Mouse (Mus musculus) E14TG2a.4 (cell line): ENCODE data around the gene Prr22.

Experiments
- H3K27me3 ChIP-seq: 2 replicates; pipeline ENCODE4 v1.6.1; 2014; ENCODE audit warnings: low read length, control low read depth; ENCODE audit not compliant: insufficient read depth
- H3K36me3 ChIP-seq: 2 replicates; pipeline ENCODE4 v1.6.1; 2014; ENCODE audit warnings: low read length, control low read depth; ENCODE audit not compliant: insufficient read depth
- H3K4me1 ChIP-seq: replicated peaks from 2 replicates; pipeline ENCODE4 v1.6.1; 2014; ENCODE audit warnings: low read depth, low read length, control low read depth
- H3K4me3 ChIP-seq: replicated peaks from 2 replicates; pipeline ENCODE4 v1.5.1; 2014; ENCODE audit warnings: mild to moderate bottlenecking, low read length
- H3K9me3 ChIP-seq: 2 replicates; pipeline ENCODE4 v1.6.1; 2014; ENCODE audit warnings: low read length, control low read depth
- CTCF ChIP-seq: conservative IDR thresholded peaks from 2 replicates; pipeline ENCODE4 v1.5.1; 2014; ENCODE audit warnings: low read length
- NANOG ChIP-seq: IDR thresholded peaks from 2 replicates; pipeline ENCODE4 v1.6.1; 2014; ENCODE audit warnings: borderline replicate concordance, low read length, mixed read lengths
- POU5F1 ChIP-seq: IDR thresholded peaks from 2 replicates; pipeline ENCODE4 v1.6.1; 2014; ENCODE audit warnings: low read length, borderline replicate concordance

Prr22 gene

DNA sequence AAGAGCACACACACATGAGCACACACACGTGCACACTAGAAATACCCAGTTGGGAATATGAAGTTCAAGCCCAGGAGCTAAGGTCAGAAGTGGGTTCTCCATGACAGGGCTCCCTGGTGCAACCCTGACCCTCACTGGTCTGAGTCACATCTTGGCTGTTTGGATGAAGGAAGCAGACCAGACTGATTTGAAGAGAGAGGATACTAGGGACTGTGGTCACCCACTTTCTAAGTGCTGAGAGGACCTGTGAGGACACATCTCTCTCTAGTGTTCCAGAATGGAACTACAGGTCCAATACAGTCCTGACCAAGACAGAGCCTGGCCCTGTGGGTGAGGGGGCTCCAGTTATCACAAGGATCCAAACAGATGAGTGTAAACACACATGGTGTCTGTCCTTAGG is 35.7 kb downstream of the Prr22 start:
- peaks cover 91% of the 10 kb centered on the region for H3K36me3 ChIP-seq
- 0 out of 2 replicates have a peak, but pooled peaks have one; percentile 6 for TF ChIP-seq CTCF
- no peak for TF ChIP-seq POU5F1
- TF ChIP-seq NANOG: no peak
- H3K27me3 ChIP-seq: no peaks in the 10 kb centered on the region
- H3K9me3 ChIP-seq: no peaks in the 10 kb centered on the region
- peaks cover 34% of the 10 kb centered on the region for H3K4me1 ChIP-seq
- H3K4me3 ChIP-seq: no peak overlapping the region

- Histone ChIP-seq H3K4me1 (peaks cover 46% of the 10 kb centered on the region), H3K4me3 (no peak overlapping the region), H3K27me3 (no peaks in the 10 kb centered on the region), H3K9me3 (no peaks in the 10 kb centered on the region), H3K36me3 (peaks cover 83% of the 10 kb centered on the region)
- TF ChIP-seq NANOG: no peak
- TF ChIP-seq CTCF: peak; percentile 77
These were observed 38.5 kb downstream of the Prr22 start for GRCm38 (mm10) chr17:56808518-56808917.

DNA sequence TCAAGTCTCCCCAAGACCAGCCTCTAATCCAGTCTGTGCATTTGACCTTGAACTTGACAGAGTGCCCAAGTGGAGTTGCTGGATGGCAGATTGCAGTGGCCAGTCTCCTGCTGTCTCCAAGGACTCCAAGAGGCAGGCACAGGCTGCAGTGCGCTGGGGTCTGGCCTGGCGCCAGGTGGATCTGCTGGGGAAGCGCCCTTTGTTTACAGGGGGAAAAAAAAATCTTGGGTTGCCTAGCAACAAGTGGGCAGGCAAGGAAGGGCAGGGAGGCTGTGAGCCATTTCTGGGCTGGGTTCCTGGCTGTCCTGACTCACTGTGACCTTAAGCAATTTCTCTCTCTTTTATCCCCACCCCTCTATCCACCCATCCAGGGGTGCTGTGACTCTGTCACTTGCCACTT is 40.2 kb downstream of the Prr22 start:
- peaks cover 72% of the 10 kb centered on the region for H3K36me3 ChIP-seq
- no peaks in the 10 kb centered on the region for H3K9me3 ChIP-seq
- peaks cover 62% of the 10 kb centered on the region for H3K4me1 ChIP-seq
- TF ChIP-seq NANOG (no peak), CTCF (no peak), POU5F1 (no peak)
- H3K27me3 ChIP-seq: no peaks in the 10 kb centered on the region
- no peak overlapping the region for H3K4me3 ChIP-seq

GRCm38 (mm10) chr17:56814316-56815056 is 44.4 kb downstream of the Prr22 start:
- Histone ChIP-seq H3K4me1 (peaks cover 73% of the 10 kb centered on the region), H3K4me3 (no peak overlapping the region), H3K27me3 (no peaks in the 10 kb centered on the region), H3K36me3 (peaks cover 58% of the 10 kb centered on the region), H3K9me3 (no peaks in the 10 kb centered on the region)
- TF ChIP-seq CTCF (no peak), NANOG (no peak), POU5F1 (no peak)

DNA sequence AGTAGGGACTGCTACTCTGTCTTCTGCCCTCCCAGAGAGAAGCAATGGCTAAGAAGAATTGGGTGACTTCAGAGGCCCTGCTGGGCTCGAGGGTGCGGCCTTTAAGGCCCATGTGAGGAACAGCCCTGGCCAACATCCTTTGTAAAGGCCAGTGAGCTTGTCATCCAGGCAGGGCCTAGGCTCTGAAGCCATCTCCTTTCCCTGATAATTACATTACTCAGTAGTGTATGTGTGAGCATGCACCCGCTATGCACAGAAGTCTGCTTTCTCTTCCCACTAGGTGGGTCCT is 45.0 kb downstream of the Prr22 start:
- Histone ChIP-seq H3K4me3 (no peak overlapping the region), H3K36me3 (peaks cover 58% of the 10 kb centered on the region), H3K9me3 (no peaks in the 10 kb centered on the region), H3K27me3 (no peaks in the 10 kb centered on the region), H3K4me1 (peaks cover 73% of the 10 kb centered on the region)
- TF ChIP-seq POU5F1 (no peak), NANOG (no peak), CTCF (no peak)

- Histone ChIP-seq H3K36me3 (peaks cover 57% of the 10 kb centered on the region), H3K9me3 (no peaks in the 10 kb centered on the region), H3K4me1 (peaks cover 77% of the 10 kb centered on the region), H3K27me3 (no peaks in the 10 kb centered on the region), H3K4me3 (peak overlapping the region; percentile 45; the same call in 1 of the 2 replicates)
- TF ChIP-seq CTCF (no peak), POU5F1 (no peak), NANOG (no peak)
These were observed 48.1 kb downstream of the Prr22 start for GRCm38 (mm10) chr17:56818067-56818636.

- no peak for TF ChIP-seq POU5F1
- TF ChIP-seq NANOG: no peak
- TF ChIP-seq CTCF: no peak
These were observed 49.0 kb downstream of the Prr22 start for GRCm38 (mm10) chr17:56819032-56819545.

GRCm38 (mm10) chr17:56819694-56820111 is 49.7 kb downstream of the Prr22 start:
- no peak for TF ChIP-seq NANOG
- TF ChIP-seq CTCF: no peak
- TF ChIP-seq POU5F1: no peak
- Histone ChIP-seq H3K9me3 (no peaks in the 10 kb centered on the region), H3K4me3 (no peak overlapping the region), H3K36me3 (peaks cover 66% of the 10 kb centered on the region), H3K27me3 (no peaks in the 10 kb centered on the region), H3K4me1 (peaks cover 81% of the 10 kb centered on the region)

More at GRCm38 (mm10) chr17:56819032-56819545, 49.0 kb downstream of the Prr22 start:
- Histone ChIP-seq H3K36me3 (peaks cover 60% of the 10 kb centered on the region), H3K9me3 (no peaks in the 10 kb centered on the region), H3K4me3 (peak overlapping the region; percentile 39; the same call in 1 of the 2 replicates), H3K4me1 (peaks cover 80% of the 10 kb centered on the region), H3K27me3 (no peaks in the 10 kb centered on the region)
